Mouse (Mus musculus): Measurements from ENCODE around the gene Gmds. TPM values are rescaled to one million over a fixed set of nuclear protein-coding genes. Genes with fewer than 3 reads are reported as not detected.

Gmds gene
- total RNA-seq, 2 experiments from 2014 or later, result 11.3 to 12.1 TPM

GRCm38 (mm10) chr13:32008116-32008641 is 330.4 kb downstream of the Gmds start:
- no peak for DNase-seq (ENCODE audit: extremely low spot score in 1 of 2, low spot score in 2 of 2)
- intact Hi-C loops (cut with DNase I), result no loop called here
- H3K27ac ChIP-seq, result 0 out of 2 replicates have a peak overlapping the region, but pooled peaks have one; percentile 29
- H3K4me3 ChIP-seq, result peak overlapping the region; percentile 10; the same call in 1 of the 2 replicates
- TF ChIP-seq CTCF (IDR thresholded peaks at IDR 0.05), result no peak

DNA sequence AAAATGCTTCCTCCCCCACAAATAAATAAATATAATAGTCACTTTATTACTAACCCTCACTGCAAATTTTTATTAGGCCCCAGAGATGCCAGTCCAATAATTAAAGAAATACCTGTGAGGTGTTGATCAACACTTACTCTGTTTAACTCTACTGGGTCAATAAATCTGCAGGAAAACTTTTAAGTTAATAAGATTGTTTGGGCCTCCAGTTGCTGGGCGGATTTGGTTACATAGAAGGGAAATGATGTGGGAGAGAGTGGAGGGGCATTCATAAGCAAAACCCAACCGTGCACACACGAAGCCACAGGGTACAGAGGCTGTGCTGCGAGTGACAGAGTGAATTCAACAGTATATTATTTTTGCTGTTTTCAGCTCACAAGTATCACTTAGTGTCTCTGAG is 345.1 kb downstream of the Gmds start:
- DNase-seq (ENCODE audit: extremely low spot score in 1 of 2, low spot score in 2 of 2), result no peak
- intact Hi-C loops (cut with DNase I), result no loop called here

DNA sequence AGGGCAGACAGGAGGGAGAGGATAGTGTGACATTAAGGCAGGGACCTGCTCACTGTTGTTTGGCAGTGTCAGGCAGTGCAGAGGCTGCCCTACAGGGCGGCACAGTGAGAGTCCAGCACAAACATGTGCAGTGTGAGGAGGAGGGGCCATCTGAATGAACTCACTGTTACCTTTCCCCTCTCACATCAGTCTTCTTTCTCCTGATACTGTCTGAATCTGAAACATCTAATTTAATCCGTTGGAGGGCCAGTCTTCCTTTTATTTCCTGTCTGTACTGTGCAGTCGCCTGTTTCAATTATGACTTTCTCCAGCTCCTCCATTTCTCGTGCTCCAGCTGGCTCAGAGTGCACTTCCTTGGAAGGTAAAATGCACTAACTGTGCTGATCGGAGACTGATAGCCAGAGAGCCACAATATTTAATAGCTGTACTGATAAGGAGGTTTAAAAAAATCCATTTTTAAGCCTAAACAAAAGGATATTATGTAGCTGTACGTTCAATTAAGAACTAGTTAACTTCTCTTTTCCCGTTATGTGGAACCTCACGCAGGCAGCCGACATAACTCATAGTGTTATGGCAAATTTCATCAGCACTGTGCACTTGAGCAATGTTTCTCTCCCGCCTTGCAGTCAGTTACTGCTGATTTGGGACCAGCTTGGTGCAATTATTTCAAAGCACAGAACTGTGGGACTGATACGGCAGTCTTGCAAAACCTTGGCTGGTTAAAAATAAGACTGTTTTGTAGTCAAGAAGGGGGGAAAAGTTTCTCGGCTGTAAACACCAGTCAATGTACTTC is 345.9 kb downstream of the Gmds start:
- H3K4me3 ChIP-seq, result no peak overlapping the region
- no peak for TF ChIP-seq CTCF (IDR thresholded peaks at IDR 0.05)
- no peak for DNase-seq (ENCODE audit: extremely low spot score in 1 of 2, low spot score in 2 of 2)
- H3K27ac ChIP-seq, result no peak overlapping the region
- intact Hi-C loops (cut with DNase I), result no loop called here

More for the DNA sequence above, 345.1 kb downstream of the Gmds start:
- Histone ChIP-seq H3K27ac (no peak overlapping the region), H3K4me3 (no peak overlapping the region)
- no peak for TF ChIP-seq CTCF (IDR thresholded peaks at IDR 0.05)

GRCm38 (mm10) chr13:31981198-31981597 is 357.3 kb downstream of the Gmds start:
- intact Hi-C loops (cut with DNase I), result no loop called here
- no peak overlapping the region for H3K27ac ChIP-seq
- no peak overlapping the region for H3K4me3 ChIP-seq
- TF ChIP-seq CTCF (IDR thresholded peaks at IDR 0.05), result no peak
- no peak for DNase-seq (ENCODE audit: extremely low spot score in 1 of 2, low spot score in 2 of 2)

GRCm38 (mm10) chr13:31978126-31978525 is 360.4 kb downstream of the Gmds start:
- no peak overlapping the region for H3K27ac ChIP-seq
- H3K4me3 ChIP-seq, result no peak overlapping the region
- no peak for DNase-seq (ENCODE audit: extremely low spot score in 1 of 2, low spot score in 2 of 2)
- intact Hi-C loops (cut with DNase I), result no loop called here
- TF ChIP-seq CTCF (IDR thresholded peaks at IDR 0.05), result no peak

- intact Hi-C loops (cut with DNase I), result no loop called here
- Histone ChIP-seq H3K4me3 (no peak overlapping the region), H3K27ac (peak overlapping the region; percentile 41; the same call in 1 of the 2 replicates)
- no peak for DNase-seq (ENCODE audit: extremely low spot score in 1 of 2, low spot score in 2 of 2)
- TF ChIP-seq CTCF (IDR thresholded peaks at IDR 0.05), result no peak
Observed at GRCm38 (mm10) chr13:31974751-31975479, 363.6 kb downstream of the Gmds start.

GRCm38 (mm10) chr13:31971040-31971501 is 367.5 kb downstream of the Gmds start:
- no peak for DNase-seq (ENCODE audit: extremely low spot score in 1 of 2, low spot score in 2 of 2)
- H3K4me3 ChIP-seq, result no peak overlapping the region
- TF ChIP-seq CTCF (IDR thresholded peaks at IDR 0.05), result no peak
- intact Hi-C loops (cut with DNase I), result no loop called here
- no peak overlapping the region for H3K27ac ChIP-seq

GRCm38 (mm10) chr13:31968272-31968671 is 370.3 kb downstream of the Gmds start:
- intact Hi-C loops (cut with DNase I), result no loop called here
- H3K4me3 ChIP-seq, result no peak overlapping the region
- H3K27ac ChIP-seq, result no peak overlapping the region
- no peak for TF ChIP-seq CTCF (IDR thresholded peaks at IDR 0.05)
- no peak for DNase-seq (ENCODE audit: extremely low spot score in 1 of 2, low spot score in 2 of 2)

- intact Hi-C loops (cut with DNase I), result no loop called here
- H3K4me3 ChIP-seq, result no peak overlapping the region
- no peak for DNase-seq (ENCODE audit: extremely low spot score in 1 of 2, low spot score in 2 of 2)
- TF ChIP-seq CTCF (IDR thresholded peaks at IDR 0.05), result no peak
- H3K27ac ChIP-seq, result no peak overlapping the region
Observed at GRCm38 (mm10) chr13:31966931-31967532, 371.5 kb downstream of the Gmds start.

GRCm38 (mm10) chr13:31960514-31960913 is 378.0 kb downstream of the Gmds start:
- H3K27ac ChIP-seq, result no peak overlapping the region
- no peak for DNase-seq (ENCODE audit: extremely low spot score in 1 of 2, low spot score in 2 of 2)
- TF ChIP-seq CTCF (IDR thresholded peaks at IDR 0.05), result no peak
- intact Hi-C loops (cut with DNase I), result no loop called here
- H3K4me3 ChIP-seq, result no peak overlapping the region
